Mouse (Mus musculus) testis, adult 2 months (tissue): ENCODE results near the gene Il10rb. TPM values are rescaled to one million over a fixed set of nuclear protein-coding genes. Genes with fewer than 3 reads are reported as not detected.

ENCODE experiments used
- H3K27ac ChIP-seq: fragments of 200-500 bp; 2 replicates; pipeline ENCODE4 v1.5.1; 2012; ENCODE audit warnings: low read depth, low read length; ENCODE audit not compliant: control insufficient read depth, insufficient read depth
- H3K27me3 ChIP-seq: fragments of 200-500 bp; 2 replicates; pipeline ENCODE4 v1.6.1; 2012; ENCODE audit warnings: mild to moderate bottlenecking, low read length, moderate library complexity; ENCODE audit not compliant: control insufficient read depth, insufficient read depth
- H3K36me3 ChIP-seq: fragments of 200-500 bp; 2 replicates; pipeline ENCODE4 v1.6.1; 2012; ENCODE audit warnings: mild to moderate bottlenecking, low read length; ENCODE audit not compliant: control insufficient read depth, insufficient read depth
- H3K4me1 ChIP-seq: fragments of 200-500 bp; 2 replicates; pipeline ENCODE4 v1.6.1; 2012; ENCODE audit warnings: low read length; ENCODE audit not compliant: control insufficient read depth, insufficient read depth
- H3K4me3 ChIP-seq: fragments of 200-500 bp; 2 replicates; pipeline ENCODE4 v1.5.1; 2012; ENCODE audit warnings: low read depth, mild to moderate bottlenecking, low read length, moderate library complexity, mixed read lengths; ENCODE audit not compliant: control insufficient read depth
- CTCF ChIP-seq: fragments of 200-500 bp; IDR thresholded peaks from 2 replicates; pipeline ENCODE4 v1.5.1; 2012; ENCODE audit warnings: low read depth, mild to moderate bottlenecking, inconsistent platforms, low read length, moderate library complexity; ENCODE audit not compliant: control insufficient read depth, insufficient read depth, insufficient replicate concordance
- POLR2A ChIP-seq: fragments of 200-500 bp; IDR thresholded peaks from 2 replicates; pipeline ENCODE4 v1.6.1; 2012; ENCODE audit warnings: low read depth, mild to moderate bottlenecking, inconsistent platforms, low read length, moderate library complexity; ENCODE audit not compliant: control insufficient read depth
- polyA plus RNA-seq: library from polyadenylated mRNA; depleted of rRNA; stranded (reverse); fragments of >200 nt; gene quantifications from 2 replicates; pipeline ENCODE4 v1.2.3, GENCODE M21; 2012; rRNA removed

The Il10rb gene
- polyA plus RNA-seq, 1 experiment = 7.2 TPM

GRCm38 (mm10) chr16:91471481-91471880 lies 65.5 kb downstream of the Il10rb start:
- no peaks in the 10 kb centered on the region for H3K36me3 ChIP-seq
- TF ChIP-seq POLR2A = no peak
- no peak for TF ChIP-seq CTCF
- no peak overlapping the region for H3K27ac ChIP-seq
- H3K4me1 ChIP-seq = peaks cover 2% of the 10 kb centered on the region
- no peak overlapping the region for H3K4me3 ChIP-seq
- H3K27me3 ChIP-seq = no peaks in the 10 kb centered on the region

Other genes with a start within 250 kb of the Il10rb start
- not detected in 2 replicates for gene Olig2, start 180.7 kb upstream of the Il10rb start, polyA plus RNA-seq
- 3.2 and 3.3 TPM in 2 replicates for gene Olig1, start 136.4 kb upstream of the Il10rb start, polyA plus RNA-seq
- gene Ifnar2, start 33.4 kb upstream of the Il10rb start, polyA plus RNA-seq = 4.4 and 4.7 TPM in 2 replicates
- not detected in 2 replicates for gene Gm21970, start 14.4 kb upstream of the Il10rb start, polyA plus RNA-seq
- gene Ifnar1, start 79.1 kb downstream of the Il10rb start, polyA plus RNA-seq = 6.7 and 7.9 TPM in 2 replicates
- gene Ifngr2, start 140.9 kb downstream of the Il10rb start, polyA plus RNA-seq = 11.4 and 12.4 TPM in 2 replicates
- 50.6 and 54.1 TPM in 2 replicates for gene Tmem50b, start 191.6 kb downstream of the Il10rb start, polyA plus RNA-seq
- 9.0 and 12.5 TPM in 2 replicates for gene Dnajc28, start 212.9 kb downstream of the Il10rb start, polyA plus RNA-seq
- 22.5 and 24.1 TPM in 2 replicates for gene Gart, start 240.8 kb downstream of the Il10rb start, polyA plus RNA-seq
- 94.4 and 114 TPM in 2 replicates for gene Son, start 241.3 kb downstream of the Il10rb start, polyA plus RNA-seq